Mouse (Mus musculus) ES-E14 (cell line): ENCODE measurements around the gene Spag8.

Source experiments
- HCFC1 ChIP-seq: IDR thresholded peaks from 2 replicates; pipeline ENCODE4 v1.6.1; 2012; ENCODE audit warnings: low read length, inconsistent platforms, borderline replicate concordance; ENCODE audit not compliant: insufficient read depth
- MAFK ChIP-seq: IDR thresholded peaks from 2 replicates; pipeline ENCODE4 v1.6.1; 2014; ENCODE audit warnings: mild to moderate bottlenecking, low read depth, low read length, inconsistent platforms; ENCODE audit not compliant: insufficient read depth
- ZNF384 ChIP-seq: IDR thresholded peaks from 2 replicates; pipeline ENCODE4 v1.6.1; 2012; ENCODE audit warnings: low read depth, low read length, inconsistent platforms

DNA sequence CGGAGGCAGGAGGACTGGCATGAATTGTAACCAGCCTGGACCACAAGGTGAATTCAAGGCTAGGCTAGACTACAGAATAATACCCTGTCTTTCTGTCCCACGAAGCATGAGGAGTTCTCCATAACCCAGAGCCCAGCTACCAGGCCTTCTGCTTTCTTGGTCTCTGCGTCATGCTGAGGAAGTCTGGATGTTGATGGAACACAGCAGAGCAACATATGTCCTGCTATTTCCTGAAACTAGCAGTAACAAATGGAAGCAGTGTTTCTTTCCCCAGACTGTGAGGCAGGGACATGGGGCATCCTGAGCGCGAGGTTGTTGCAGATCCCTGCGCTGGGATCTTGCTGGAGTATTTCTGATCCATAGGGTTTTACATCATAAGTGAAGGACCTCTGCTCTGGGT lies 25.1 kb upstream of the Spag8 start:
- TF ChIP-seq HCFC1 = no peak
- no peak for TF ChIP-seq ZNF384
- no peak for TF ChIP-seq MAFK
